Mouse (Mus musculus): ENCODE measurements around the gene Trim43a. TPM values are rescaled to one million over a fixed set of nuclear protein-coding genes. Genes with fewer than 3 reads are reported as not detected.
A peak's percentile ranks its signal among the peaks of the same experiment; 100 is the strongest.
"Not testable (repeated sequence)": the region's sequence is repeated elsewhere in the genome, so short reads cannot be mapped to it uniquely, and the experiment has no call there.

Gene Trim43a
- total RNA-seq (2022) = under 1 TPM in 2 of 4 experiments, not detected in 2; 0.87 to 0.96 TPM

DNA sequence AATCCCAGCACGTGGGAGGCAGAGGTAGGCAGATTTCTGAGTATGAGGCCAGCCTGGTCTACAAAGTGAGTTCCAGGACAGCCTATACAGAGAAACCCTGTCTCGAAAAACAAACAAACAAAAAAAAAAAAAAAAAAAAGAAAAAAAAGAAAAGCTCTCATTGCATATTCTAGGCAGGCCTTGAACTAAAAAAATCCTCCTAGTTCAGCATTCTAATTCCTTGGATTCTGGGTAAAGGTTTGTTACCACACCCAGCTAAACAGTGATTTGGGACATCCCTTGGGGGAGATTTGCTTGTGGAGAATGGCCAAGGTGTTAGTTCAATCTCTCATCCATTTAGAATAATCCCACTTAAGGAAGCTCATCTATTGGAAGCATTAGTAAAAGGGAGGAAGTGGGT lies at the start of gene Trim43a:
TSS of gene Trim43a (plus strand) at position 301 of the 400 bp plus-strand sequence.
- DNase-seq (ENCODE audit: low spot score in 2 of 2) = not testable (repeated sequence)

- DNase-seq (ENCODE audit: low spot score in 2 of 2) = no peak
Measured at GRCm38 (mm10) chr9:88534093-88534492, 46.6 kb upstream of the Trim43a start.

GRCm38 (mm10) chr9:88539546-88540224 lies 41.0 kb upstream of the Trim43a start:
- no peak for DNase-seq (ENCODE audit: low spot score in 2 of 2)

DNA sequence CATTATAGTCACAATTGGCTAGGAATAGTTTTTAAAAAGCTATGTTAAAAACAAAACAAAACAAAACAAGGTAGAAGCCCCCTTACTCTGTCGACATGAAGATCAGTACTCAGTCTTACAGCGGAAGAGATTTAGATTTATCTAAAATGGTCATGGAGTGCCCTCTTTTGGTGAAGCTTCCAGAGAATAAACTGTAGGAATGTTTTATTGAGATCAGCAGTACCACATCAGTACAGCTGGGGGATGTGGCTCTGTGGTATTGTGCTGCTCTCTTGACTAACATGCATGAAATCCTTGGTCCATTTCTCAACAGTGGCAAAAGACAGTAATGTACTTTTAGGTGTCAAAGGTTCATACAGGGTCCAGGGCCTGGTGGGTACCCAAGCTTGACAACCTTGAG lies 37.9 kb upstream of the Trim43a start:
- no peak for DNase-seq (ENCODE audit: low spot score in 2 of 2)

DNA sequence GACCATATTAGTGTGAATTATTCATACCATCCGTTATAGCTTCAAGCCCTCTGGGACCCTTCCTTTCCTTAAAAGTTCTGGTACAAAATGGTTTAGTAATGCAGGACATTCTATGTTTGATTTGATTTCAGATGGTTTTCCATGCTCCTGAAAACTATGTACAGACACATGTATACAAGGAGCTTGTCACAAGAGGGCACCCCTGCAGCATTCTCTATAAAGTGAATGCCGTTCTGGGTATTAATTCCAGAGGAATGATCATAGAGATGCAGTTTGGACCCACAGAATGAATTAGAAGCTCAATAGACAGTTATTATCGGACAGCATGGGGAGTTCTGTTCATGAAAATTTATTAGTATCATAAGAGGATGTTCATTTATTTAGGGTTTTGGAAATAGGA lies 35.2 kb upstream of the Trim43a start:
- no peak for DNase-seq (ENCODE audit: low spot score in 2 of 2)

DNA sequence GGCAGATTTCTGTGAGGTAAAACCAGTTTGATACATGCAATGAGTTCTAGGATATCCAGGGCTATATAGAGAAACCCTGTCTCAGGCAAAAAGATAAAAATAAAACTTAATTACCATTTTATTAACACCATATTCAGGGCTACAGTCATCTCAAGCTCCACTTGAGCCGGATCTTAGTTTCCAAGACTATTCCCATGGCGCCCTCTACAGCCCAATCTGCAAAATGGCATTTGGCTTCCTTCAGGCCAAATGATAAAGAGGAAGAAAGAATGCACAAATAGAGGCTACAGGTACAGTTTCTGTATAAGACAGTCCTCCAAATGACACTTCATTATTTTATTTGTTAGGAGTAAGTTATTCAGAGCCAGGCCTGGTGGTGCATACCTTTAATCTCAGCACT lies 34.5 kb upstream of the Trim43a start:
- DNase-seq (ENCODE audit: low spot score in 2 of 2) = no peak

- no peak for DNase-seq (ENCODE audit: low spot score in 2 of 2)
Measured at GRCm38 (mm10) chr9:88546657-88547056, 34.0 kb upstream of the Trim43a start.

- no peak for DNase-seq (ENCODE audit: low spot score in 2 of 2)
Measured at GRCm38 (mm10) chr9:88547270-88547669, 33.4 kb upstream of the Trim43a start.

DNA sequence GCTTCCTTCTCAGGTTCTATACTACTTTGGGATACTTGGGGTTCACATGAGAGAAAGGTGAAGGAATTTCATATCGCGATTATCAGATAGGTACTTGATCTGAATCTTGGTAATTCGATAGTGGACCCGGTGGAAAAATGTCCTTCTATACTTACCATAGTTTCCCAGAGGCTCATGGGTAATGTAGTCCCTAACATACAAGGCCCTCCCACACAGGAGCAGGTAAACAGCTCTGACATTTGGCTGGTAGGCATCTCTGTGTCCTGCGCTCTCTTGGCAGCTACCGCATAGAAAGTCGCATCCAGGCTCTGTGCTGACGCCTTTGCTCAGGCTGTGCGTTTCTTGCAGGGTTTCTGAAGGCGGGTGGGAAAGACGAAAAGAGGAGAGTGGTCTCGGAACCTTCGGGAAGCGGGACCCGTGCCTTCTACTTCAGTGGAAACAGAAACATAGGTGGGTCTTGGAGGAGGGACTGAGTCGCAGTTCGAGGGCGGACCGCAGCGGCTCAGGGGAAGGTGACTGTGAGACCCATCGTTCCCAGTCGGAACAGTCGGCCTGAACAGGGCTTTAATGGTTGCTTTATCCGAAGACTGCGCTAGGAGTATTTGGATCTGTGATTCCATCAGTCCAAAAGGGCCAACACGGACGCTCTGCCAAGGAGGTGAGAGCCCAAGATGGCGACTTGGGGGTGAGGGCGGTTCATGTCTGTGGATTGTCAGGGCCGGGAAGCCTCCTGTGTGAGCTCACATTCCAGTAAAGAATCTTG lies 32.7 kb upstream of the Trim43a start, which contains the start of gene Zfp949:
TSS of gene Zfp949 (plus strand) at position 170 of the 763 bp plus-strand sequence.
- DNase-seq (ENCODE audit: low spot score in 2 of 2) = peak; percentile 39 to 48

DNA sequence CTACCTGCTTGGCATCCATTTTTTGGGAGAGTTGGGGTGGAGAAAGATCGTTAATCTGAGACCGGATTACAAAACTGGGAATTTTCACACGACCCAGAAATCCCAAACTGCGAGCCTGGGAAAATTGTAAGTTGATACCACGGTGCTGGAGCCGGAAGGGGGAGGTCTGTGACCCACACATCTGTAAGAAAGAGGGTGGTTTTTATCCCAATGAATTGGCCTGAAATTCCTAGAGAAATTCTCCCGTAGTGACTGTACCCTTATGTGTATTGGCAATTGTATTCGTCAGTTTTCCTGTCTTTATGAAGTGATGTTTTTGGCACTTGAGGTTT lies 32.1 kb upstream of the Trim43a start:
- DNase-seq (ENCODE audit: low spot score in 2 of 2) = no peak

- no peak for DNase-seq (ENCODE audit: low spot score in 2 of 2)
Measured at GRCm38 (mm10) chr9:88553071-88553470, 27.6 kb upstream of the Trim43a start.

- DNase-seq (ENCODE audit: low spot score in 2 of 2) = no peak
Measured at GRCm38 (mm10) chr9:88558146-88558545, 22.5 kb upstream of the Trim43a start.

DNA sequence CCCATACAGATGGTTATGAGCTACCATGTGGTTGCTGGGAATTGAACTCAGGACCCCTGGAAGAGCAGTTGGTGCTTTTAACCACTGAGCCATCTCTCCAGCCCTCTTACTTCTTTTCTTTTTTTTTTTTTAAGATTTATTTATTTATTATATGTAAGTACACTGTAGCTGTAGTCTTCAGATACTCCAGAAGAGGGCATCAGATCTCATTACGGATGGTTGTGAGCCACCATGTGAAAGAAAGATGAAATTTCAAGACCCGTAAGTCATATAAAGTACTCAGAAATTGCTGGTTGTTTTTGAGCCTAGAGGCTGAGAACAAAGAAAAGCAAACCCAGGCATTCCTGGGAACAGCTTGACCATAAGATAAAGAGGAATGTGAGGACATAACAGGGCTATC lies 19.2 kb upstream of the Trim43a start:
- DNase-seq (ENCODE audit: low spot score in 2 of 2) = not testable (repeated sequence)

DNA sequence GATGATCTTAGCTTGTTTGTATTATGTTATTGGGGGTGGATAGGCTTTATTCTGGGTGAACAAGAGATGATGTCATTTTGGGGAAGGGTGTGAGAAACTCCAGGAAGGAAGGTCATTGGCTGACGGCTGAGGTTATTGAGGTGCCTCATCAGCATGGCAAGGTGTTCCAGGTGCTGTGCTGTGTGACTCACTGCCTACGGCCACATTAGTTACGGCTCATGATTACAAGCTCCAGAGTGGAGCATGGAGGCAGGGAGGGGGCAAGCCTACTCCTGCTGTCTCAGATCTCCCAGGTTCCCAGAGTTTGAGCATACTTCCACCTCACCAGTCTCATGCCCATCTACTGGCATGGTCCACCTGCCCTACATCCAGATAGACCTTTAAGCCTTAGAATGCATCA lies 10.2 kb upstream of the Trim43a start:
- DNase-seq (ENCODE audit: low spot score in 2 of 2) = not testable (repeated sequence)

DNA sequence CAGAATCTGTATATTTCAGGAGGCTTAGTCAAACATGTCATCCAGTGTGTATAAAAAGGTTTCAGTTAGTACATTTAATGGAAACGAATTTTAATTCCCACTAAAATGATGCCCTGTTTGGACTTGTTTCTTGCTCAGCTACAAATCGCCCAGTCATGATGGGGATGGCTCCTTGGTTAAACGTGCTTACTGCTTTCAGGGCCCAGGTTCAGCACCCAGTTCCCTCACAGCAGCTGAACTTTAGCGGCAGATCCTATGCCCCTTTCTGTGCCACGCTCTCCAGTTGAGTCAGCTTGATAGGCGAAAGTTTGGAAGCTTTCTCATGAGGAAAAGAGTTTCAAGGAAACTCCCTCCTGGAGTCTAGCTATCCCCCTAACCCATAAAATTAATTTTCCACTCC lies 13.0 kb downstream of the Trim43a start:
- DNase-seq (ENCODE audit: low spot score in 2 of 2) = not testable (repeated sequence)

DNA sequence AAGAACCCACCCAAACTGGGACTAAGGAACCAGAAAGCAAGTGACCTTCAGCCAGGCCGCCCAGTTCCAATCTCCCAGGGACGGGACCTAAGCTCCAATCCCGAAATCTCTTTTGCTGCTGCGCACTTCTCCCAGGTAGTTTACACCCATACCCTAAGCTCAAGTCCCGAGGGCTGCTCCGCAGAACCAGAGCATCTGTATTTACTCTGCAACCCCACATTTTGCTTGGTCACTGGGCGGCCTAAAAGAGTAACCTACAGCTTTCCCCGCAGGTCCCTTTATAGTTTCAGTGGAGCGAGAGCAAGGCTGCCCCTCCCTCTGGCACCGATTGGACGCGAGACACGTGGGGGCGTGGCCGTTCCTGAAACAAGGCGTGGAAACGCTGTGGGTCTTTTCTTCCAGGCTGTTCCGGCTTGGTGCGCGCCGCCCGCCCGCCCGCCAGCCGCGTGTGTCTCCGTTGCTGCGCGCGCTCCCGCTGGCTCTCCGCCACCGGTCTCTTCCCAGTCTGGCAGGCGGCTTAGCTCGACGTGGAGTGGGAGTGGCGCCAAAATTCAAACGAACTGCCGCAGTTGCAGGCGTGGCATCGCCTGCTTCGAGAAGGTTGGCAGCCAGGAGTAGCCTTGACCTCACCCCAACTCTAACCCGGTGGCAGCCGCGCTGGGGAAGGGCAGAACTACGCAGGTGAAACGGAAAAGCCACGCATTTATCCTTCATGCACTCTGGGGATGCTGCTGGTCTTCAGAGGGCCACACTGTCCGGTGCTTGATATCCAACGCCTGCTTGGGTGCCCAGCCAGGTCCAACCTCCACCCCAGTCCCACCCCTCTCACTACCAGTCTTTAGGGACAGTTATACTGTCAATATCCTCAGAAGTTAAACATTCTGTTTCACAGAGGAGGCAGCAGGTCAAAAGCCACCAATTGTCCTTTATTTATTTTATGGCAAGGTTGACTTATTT lies 18.8 kb downstream of the Trim43a start:
- peak; percentile 99 for DNase-seq (ENCODE audit: low spot score in 2 of 2)

GRCm38 (mm10) chr9:88625803-88626514 lies 45.3 kb downstream of the Trim43a start:
- DNase-seq (ENCODE audit: low spot score in 2 of 2) = not testable (repeated sequence)

DNA sequence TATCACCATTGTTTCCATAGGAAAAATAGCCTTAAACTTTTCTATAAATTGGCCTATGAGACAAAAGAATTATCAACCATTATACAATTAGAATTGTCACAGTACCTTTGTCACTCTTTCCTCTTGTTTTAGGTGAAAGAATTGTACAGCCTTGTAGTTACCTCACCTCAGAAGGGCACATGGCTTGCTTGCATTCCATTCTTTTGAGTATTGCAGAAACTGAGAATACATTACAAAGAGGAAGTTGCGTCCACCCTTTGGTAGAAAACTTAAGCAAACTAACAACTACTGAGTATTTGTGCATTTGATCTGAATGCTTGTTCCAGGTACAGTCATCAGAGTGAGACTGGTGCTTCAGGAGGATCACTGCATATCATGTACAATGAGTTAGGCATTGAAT lies 57.4 kb downstream of the Trim43a start:
- not testable (repeated sequence) for DNase-seq (ENCODE audit: low spot score in 2 of 2)
